Mouse (Mus musculus): Measurements from ENCODE around the gene Wdr53. TPM values are rescaled to one million over a fixed set of nuclear protein-coding genes. Genes with fewer than 3 reads are reported as not detected.
"Not testable (repeated sequence)": the region's sequence is repeated elsewhere in the genome, so short reads cannot be mapped to it uniquely, and the experiment has no call there.

Wdr53 gene
- total and polyA plus RNA-seq, 3 experiments = 22.7 to 57.3 (median 28.6) TPM

GRCm38 (mm10) chr16:32282608-32283007 is 35.6 kb downstream of the Wdr53 start:
- Histone ChIP-seq H3K27ac (ENCODE audit: insufficient read depth, low read depth) (no peak overlapping the region), H3K9me3 (replicated peaks; ENCODE audit: low read length) (peaks cover 13% of the 10 kb centered on the region), H3K36me3 (replicated peaks in 1 of 2; ENCODE audit: control insufficient read depth in 1 of 2, insufficient read depth in 1 of 2, low read length in 1 of 2) (peaks cover 49 to 79% of the 10 kb centered on the region in 2 experiments), H3K4me3 (replicated peaks in 1 of 3; ENCODE audit: low read depth in 2 of 3, low read length in 2 of 3, poor library complexity in 1 of 3) (no peak overlapping the region), H3K79me2 (replicated peaks; ENCODE audit: control insufficient read depth, extremely low read depth, insufficient read depth, poor library complexity, severe bottlenecking) (peaks cover 69% of the 10 kb centered on the region), H3K4me2 (ENCODE audit: insufficient read depth, low read depth, poor library complexity, severe bottlenecking) (no peak overlapping the region), H3K9ac (ENCODE audit: insufficient read depth, low read depth) (no peak overlapping the region), H3K27me3 (replicated peaks) (no peaks in the 10 kb centered on the region), H3K4me1 (ENCODE audit: control insufficient read depth in 1 of 2, insufficient read depth in 2 of 2) (peaks cover 2 to 23% of the 10 kb centered on the region in 2 experiments; a peak in 2 of 4 replicates)
- DNase-seq (ENCODE audit: extremely low read depth) = no peak
- in situ Hi-C loops (cut with MboI; ENCODE audit: low pct_ligation_motif_present, low pct_unique_long_range_greater_than_20kb, low sequenced_read_pairs) = no loop called here
- dilution Hi-C loops (cut with MboI; ENCODE audit: extremely low pct_ligation_motif_present, extremely low pct_unique_long_range_greater_than_20kb, low sequenced_read_pairs) = no loop called here
- TF ChIP-seq JUN (IDR thresholded peaks at IDR 0.05; ENCODE audit: insufficient read depth, low read depth, low read length) = no peak
- TF ChIP-seq IRF4 (IDR thresholded peaks at IDR 0.05; ENCODE audit: low read depth, low read length) = no peak
- TF ChIP-seq MAZ (IDR thresholded peaks at IDR 0.05; ENCODE audit: low read depth, low read length) = no peak
- TF ChIP-seq GABPA (IDR thresholded peaks at IDR 0.05; ENCODE audit: insufficient replicate concordance, low read depth, low read length) = no peak
- TF ChIP-seq ZC3H11A (IDR thresholded peaks at IDR 0.05; ENCODE audit: low read depth, low read length) = no peak
- no peak for TF ChIP-seq CTCF (conservative IDR thresholded peaks at IDR 0.05 in 1 of 2, IDR thresholded peaks at IDR 0.05 in 1 of 2; ENCODE audit: low read depth in 2 of 2, low read length in 2 of 2)
- TF ChIP-seq TBP (conservative IDR thresholded peaks at IDR 0.05; ENCODE audit: low read depth, low read length) = no peak
- no peak for TF ChIP-seq MAFK (IDR thresholded peaks at IDR 0.05; ENCODE audit: insufficient replicate concordance, low read length)
- no peak for TF ChIP-seq ZKSCAN1 (IDR thresholded peaks at IDR 0.05; ENCODE audit: borderline replicate concordance, low read depth, low read length)

GRCm38 (mm10) chr16:32291821-32292220 is 44.8 kb downstream of the Wdr53 start:
- in situ Hi-C loops (cut with MboI; ENCODE audit: low pct_ligation_motif_present, low pct_unique_long_range_greater_than_20kb, low sequenced_read_pairs) (no loop called here), dilution Hi-C loops (cut with MboI; ENCODE audit: extremely low pct_ligation_motif_present, extremely low pct_unique_long_range_greater_than_20kb, low sequenced_read_pairs) (no loop called here)
- H3K9me3 ChIP-seq (replicated peaks; ENCODE audit: low read length) = peaks cover 7% of the 10 kb centered on the region
- no peaks in the 10 kb centered on the region for H3K27me3 ChIP-seq (replicated peaks)
- no peak overlapping the region for H3K9ac ChIP-seq (ENCODE audit: insufficient read depth, low read depth)
- H3K4me3 ChIP-seq (replicated peaks in 1 of 3; ENCODE audit: low read depth in 2 of 3, low read length in 2 of 3, poor library complexity in 1 of 3) = no peak overlapping the region
- peaks cover 3% of the 10 kb centered on the region; the same call in 1 of the 2 replicates for H3K79me2 ChIP-seq (replicated peaks; ENCODE audit: control insufficient read depth, extremely low read depth, insufficient read depth, poor library complexity, severe bottlenecking)
- H3K4me2 ChIP-seq (ENCODE audit: insufficient read depth, low read depth, poor library complexity, severe bottlenecking) = no peak overlapping the region
- no peak overlapping the region for H3K27ac ChIP-seq (ENCODE audit: insufficient read depth, low read depth)
- H3K36me3 ChIP-seq (replicated peaks in 1 of 2; ENCODE audit: control insufficient read depth in 1 of 2, insufficient read depth in 1 of 2, low read length in 1 of 2) = peaks cover 44 to 56% of the 10 kb centered on the region in 2 experiments
- H3K4me1 ChIP-seq (ENCODE audit: control insufficient read depth in 1 of 2, insufficient read depth in 2 of 2) = no peaks in the 10 kb centered on the region
- no peak for DNase-seq (ENCODE audit: extremely low read depth)
- no peak for TF ChIP-seq RCOR1 (conservative IDR thresholded peaks at IDR 0.05; ENCODE audit: low read depth, low read length)
- TF ChIP-seq CHD1 (IDR thresholded peaks at IDR 0.05; ENCODE audit: low read depth, low read length) = no peak
- no peak for TF ChIP-seq ETS1 (conservative IDR thresholded peaks at IDR 0.05; ENCODE audit: low read depth, low read length)
- no peak for TF ChIP-seq MAZ (IDR thresholded peaks at IDR 0.05; ENCODE audit: low read depth, low read length)
- no peak for TF ChIP-seq PAX5 (IDR thresholded peaks at IDR 0.05; ENCODE audit: low read length)
- no peak for TF ChIP-seq TCF12 (IDR thresholded peaks at IDR 0.05; ENCODE audit: low read depth, low read length)
- no peak for TF ChIP-seq ZNF384 (IDR thresholded peaks at IDR 0.05; ENCODE audit: low read depth, low read length)
- TF ChIP-seq SMC3 (IDR thresholded peaks at IDR 0.05; ENCODE audit: low read depth, low read length) = no peak
- TF ChIP-seq ZC3H11A (IDR thresholded peaks at IDR 0.05; ENCODE audit: low read depth, low read length) = no peak
- TF ChIP-seq MYC (IDR thresholded peaks at IDR 0.05; ENCODE audit: low read depth, low read length) = no peak
- no peak for TF ChIP-seq GABPA (IDR thresholded peaks at IDR 0.05; ENCODE audit: insufficient replicate concordance, low read depth, low read length)
- no peak for TF ChIP-seq KAT2A (IDR thresholded peaks at IDR 0.05; ENCODE audit: insufficient replicate concordance, low read length)
- no peak for TF ChIP-seq CTCF (conservative IDR thresholded peaks at IDR 0.05 in 1 of 2, IDR thresholded peaks at IDR 0.05 in 1 of 2; ENCODE audit: low read depth in 2 of 2, low read length in 2 of 2)
- no peak for TF ChIP-seq POLR2A (IDR thresholded peaks at IDR 0.05; ENCODE audit: low read depth, low read length)
- no peak for TF ChIP-seq E2F4 (IDR thresholded peaks at IDR 0.05; ENCODE audit: insufficient replicate concordance, low read depth, low read length)

- dilution Hi-C loops (cut with MboI; ENCODE audit: extremely low pct_ligation_motif_present, extremely low pct_unique_long_range_greater_than_20kb, low sequenced_read_pairs); DNase-seq (ENCODE audit: extremely low read depth); H3K4me2 ChIP-seq (ENCODE audit: insufficient read depth, low read depth, poor library complexity, severe bottlenecking); H3K4me1 ChIP-seq (ENCODE audit: control insufficient read depth in 1 of 2, insufficient read depth in 2 of 2); H3K9ac ChIP-seq (ENCODE audit: insufficient read depth, low read depth); H3K27me3 ChIP-seq (replicated peaks); H3K4me3 ChIP-seq (replicated peaks in 1 of 3; ENCODE audit: low read depth in 2 of 3, low read length in 2 of 3, poor library complexity in 1 of 3); in situ Hi-C loops (cut with MboI; ENCODE audit: low pct_ligation_motif_present, low pct_unique_long_range_greater_than_20kb, low sequenced_read_pairs); H3K9me3 ChIP-seq (replicated peaks; ENCODE audit: low read length); H3K27ac ChIP-seq (ENCODE audit: insufficient read depth, low read depth); H3K79me2 ChIP-seq (replicated peaks; ENCODE audit: control insufficient read depth, extremely low read depth, insufficient read depth, poor library complexity, severe bottlenecking): not testable (repeated sequence)
- peaks cover 37 to 75% of the 10 kb centered on the region in 2 experiments for H3K36me3 ChIP-seq (replicated peaks in 1 of 2; ENCODE audit: control insufficient read depth in 1 of 2, insufficient read depth in 1 of 2, low read length in 1 of 2)
Measured at GRCm38 (mm10) chr16:32299617-32300016, 52.6 kb downstream of the Wdr53 start.
